Mouse (Mus musculus): Measurements from ENCODE around the gene Creb3l2. TPM values are rescaled to one million over a fixed set of nuclear protein-coding genes. Genes with fewer than 3 reads are reported as not detected.

The Creb3l2 gene
- polyA plus RNA-seq, 1 experiment from 2014 or later, result 3.6 TPM

- Histone ChIP-seq H3K4me2 (ENCODE audit: low read depth, low read length) (no peak overlapping the region), H3K4me1 (ENCODE audit: control insufficient read depth, low read depth, low read length) (no peaks in the 10 kb centered on the region), H3K27me3 (ENCODE audit: control insufficient read depth, insufficient read depth, low read depth, low read length) (peaks cover 48% of the 10 kb centered on the region), H3K4me3 (ENCODE audit: low read depth, low read length) (no peak overlapping the region), H3K9ac (ENCODE audit: low read depth, low read length) (no peak overlapping the region), H3K9me3 (replicated peaks; ENCODE audit: control insufficient read depth, low read length) (no peaks in the 10 kb centered on the region), H3K27ac (ENCODE audit: low read length) (no peak overlapping the region), H3K36me3 (ENCODE audit: control insufficient read depth, insufficient read depth) (no peaks in the 10 kb centered on the region)
- WGBS (ENCODE audit: insufficient replicate concordance), result 32% methylated on average over 4 of the region's 4 CpGs
- no peak for ATAC-seq (ENCODE audit: low read depth)
Observed at GRCm38 (mm10) chr6:37298982-37299381, 143.0 kb downstream of the Creb3l2 start.

- Histone ChIP-seq H3K27ac (ENCODE audit: low read length) (no peak overlapping the region), H3K27me3 (ENCODE audit: control insufficient read depth, insufficient read depth, low read depth, low read length) (peaks cover 48% of the 10 kb centered on the region), H3K9me3 (replicated peaks; ENCODE audit: control insufficient read depth, low read length) (no peaks in the 10 kb centered on the region), H3K36me3 (ENCODE audit: control insufficient read depth, insufficient read depth) (no peaks in the 10 kb centered on the region), H3K9ac (ENCODE audit: low read depth, low read length) (no peak overlapping the region), H3K4me3 (ENCODE audit: low read depth, low read length) (no peak overlapping the region), H3K4me1 (ENCODE audit: control insufficient read depth, low read depth, low read length) (no peaks in the 10 kb centered on the region), H3K4me2 (ENCODE audit: low read depth, low read length) (no peak overlapping the region)
- WGBS (ENCODE audit: insufficient replicate concordance), result 42% methylated on average over 8 of the region's 8 CpGs
- no peak for ATAC-seq (ENCODE audit: low read depth)
Observed at GRCm38 (mm10) chr6:37297744-37298482, 144.0 kb downstream of the Creb3l2 start.

GRCm38 (mm10) chr6:37292068-37292467 is 149.9 kb downstream of the Creb3l2 start:
- H3K4me2 ChIP-seq (ENCODE audit: low read depth, low read length), result no peak overlapping the region
- H3K36me3 ChIP-seq (ENCODE audit: control insufficient read depth, insufficient read depth), result no peaks in the 10 kb centered on the region
- ATAC-seq (ENCODE audit: low read depth), result no peak
- no peaks in the 10 kb centered on the region for H3K9me3 ChIP-seq (replicated peaks; ENCODE audit: control insufficient read depth, low read length)
- 56% methylated on average over 2 of the region's 2 CpGs for WGBS (ENCODE audit: insufficient replicate concordance)
- no peaks in the 10 kb centered on the region for H3K4me1 ChIP-seq (ENCODE audit: control insufficient read depth, low read depth, low read length)
- H3K4me3 ChIP-seq (ENCODE audit: low read depth, low read length), result no peak overlapping the region
- no peaks in the 10 kb centered on the region; the same call in 1 of the 2 replicates for H3K27me3 ChIP-seq (ENCODE audit: control insufficient read depth, insufficient read depth, low read depth, low read length)
- no peak overlapping the region for H3K27ac ChIP-seq (ENCODE audit: low read length)
- no peak overlapping the region for H3K9ac ChIP-seq (ENCODE audit: low read depth, low read length)

GRCm38 (mm10) chr6:37291171-37291570 is 150.8 kb downstream of the Creb3l2 start:
- Histone ChIP-seq H3K27me3 (ENCODE audit: control insufficient read depth, insufficient read depth, low read depth, low read length) (no peaks in the 10 kb centered on the region), H3K9ac (ENCODE audit: low read depth, low read length) (no peak overlapping the region), H3K4me3 (ENCODE audit: low read depth, low read length) (no peak overlapping the region), H3K27ac (ENCODE audit: low read length) (no peak overlapping the region), H3K4me1 (ENCODE audit: control insufficient read depth, low read depth, low read length) (no peaks in the 10 kb centered on the region), H3K9me3 (replicated peaks; ENCODE audit: control insufficient read depth, low read length) (no peaks in the 10 kb centered on the region), H3K36me3 (ENCODE audit: control insufficient read depth, insufficient read depth) (no peaks in the 10 kb centered on the region), H3K4me2 (ENCODE audit: low read depth, low read length) (no peak overlapping the region)
- ATAC-seq (ENCODE audit: low read depth), result no peak
- 60% methylated on average over 1 of the region's 1 CpGs for WGBS (ENCODE audit: insufficient replicate concordance)

GRCm38 (mm10) chr6:37290691-37291090 is 151.3 kb downstream of the Creb3l2 start:
- Histone ChIP-seq H3K27me3 (ENCODE audit: control insufficient read depth, insufficient read depth, low read depth, low read length) (no peaks in the 10 kb centered on the region), H3K9ac (ENCODE audit: low read depth, low read length) (no peak overlapping the region), H3K36me3 (ENCODE audit: control insufficient read depth, insufficient read depth) (no peaks in the 10 kb centered on the region), H3K4me1 (ENCODE audit: control insufficient read depth, low read depth, low read length) (no peaks in the 10 kb centered on the region), H3K4me3 (ENCODE audit: low read depth, low read length) (no peak overlapping the region), H3K4me2 (ENCODE audit: low read depth, low read length) (no peak overlapping the region), H3K9me3 (replicated peaks; ENCODE audit: control insufficient read depth, low read length) (no peaks in the 10 kb centered on the region), H3K27ac (ENCODE audit: low read length) (no peak overlapping the region)
- WGBS (ENCODE audit: insufficient replicate concordance), result 71% methylated on average over 3 of the region's 3 CpGs
- ATAC-seq (ENCODE audit: low read depth), result no peak

- no peaks in the 10 kb centered on the region for H3K4me1 ChIP-seq (ENCODE audit: control insufficient read depth, low read depth, low read length)
- WGBS (ENCODE audit: insufficient replicate concordance), result 56% methylated on average over 4 of the region's 4 CpGs
- H3K9ac ChIP-seq (ENCODE audit: low read depth, low read length), result no peak overlapping the region
- no peak overlapping the region for H3K4me3 ChIP-seq (ENCODE audit: low read depth, low read length)
- H3K27me3 ChIP-seq (ENCODE audit: control insufficient read depth, insufficient read depth, low read depth, low read length), result no peaks in the 10 kb centered on the region
- no peaks in the 10 kb centered on the region for H3K36me3 ChIP-seq (ENCODE audit: control insufficient read depth, insufficient read depth)
- no peak for ATAC-seq (ENCODE audit: low read depth)
- no peak overlapping the region for H3K27ac ChIP-seq (ENCODE audit: low read length)
- no peaks in the 10 kb centered on the region for H3K9me3 ChIP-seq (replicated peaks; ENCODE audit: control insufficient read depth, low read length)
- H3K4me2 ChIP-seq (ENCODE audit: low read depth, low read length), result no peak overlapping the region
Observed at GRCm38 (mm10) chr6:37286134-37286533, 155.8 kb downstream of the Creb3l2 start.

- Histone ChIP-seq H3K36me3 (ENCODE audit: control insufficient read depth, insufficient read depth) (no peaks in the 10 kb centered on the region), H3K4me2 (ENCODE audit: low read depth, low read length) (no peak overlapping the region), H3K4me1 (ENCODE audit: control insufficient read depth, low read depth, low read length) (no peaks in the 10 kb centered on the region), H3K27me3 (ENCODE audit: control insufficient read depth, insufficient read depth, low read depth, low read length) (no peaks in the 10 kb centered on the region), H3K4me3 (ENCODE audit: low read depth, low read length) (no peak overlapping the region), H3K9me3 (replicated peaks; ENCODE audit: control insufficient read depth, low read length) (no peaks in the 10 kb centered on the region), H3K27ac (ENCODE audit: low read length) (no peak overlapping the region), H3K9ac (ENCODE audit: low read depth, low read length) (no peak overlapping the region)
- no peak for ATAC-seq (ENCODE audit: low read depth)
- 50% methylated on average over 9 of the region's 9 CpGs for WGBS (ENCODE audit: insufficient replicate concordance)
Observed at GRCm38 (mm10) chr6:37284879-37285278, 157.1 kb downstream of the Creb3l2 start.

GRCm38 (mm10) chr6:37283336-37283735 is 158.6 kb downstream of the Creb3l2 start:
- no peaks in the 10 kb centered on the region for H3K36me3 ChIP-seq (ENCODE audit: control insufficient read depth, insufficient read depth)
- H3K9me3 ChIP-seq (replicated peaks; ENCODE audit: control insufficient read depth, low read length), result no peaks in the 10 kb centered on the region
- 40% methylated on average over 2 of the region's 2 CpGs for WGBS (ENCODE audit: insufficient replicate concordance)
- H3K27me3 ChIP-seq (ENCODE audit: control insufficient read depth, insufficient read depth, low read depth, low read length), result no peaks in the 10 kb centered on the region
- no peak overlapping the region for H3K27ac ChIP-seq (ENCODE audit: low read length)
- no peak for ATAC-seq (ENCODE audit: low read depth)
- no peak overlapping the region for H3K9ac ChIP-seq (ENCODE audit: low read depth, low read length)
- H3K4me3 ChIP-seq (ENCODE audit: low read depth, low read length), result no peak overlapping the region
- H3K4me1 ChIP-seq (ENCODE audit: control insufficient read depth, low read depth, low read length), result no peaks in the 10 kb centered on the region
- no peak overlapping the region for H3K4me2 ChIP-seq (ENCODE audit: low read depth, low read length)

- Histone ChIP-seq H3K27ac (ENCODE audit: low read length) (no peak overlapping the region), H3K4me2 (ENCODE audit: low read depth, low read length) (no peak overlapping the region), H3K9me3 (replicated peaks; ENCODE audit: control insufficient read depth, low read length) (no peaks in the 10 kb centered on the region), H3K36me3 (ENCODE audit: control insufficient read depth, insufficient read depth) (no peaks in the 10 kb centered on the region), H3K27me3 (ENCODE audit: control insufficient read depth, insufficient read depth, low read depth, low read length) (no peaks in the 10 kb centered on the region), H3K4me1 (ENCODE audit: control insufficient read depth, low read depth, low read length) (no peaks in the 10 kb centered on the region), H3K9ac (ENCODE audit: low read depth, low read length) (no peak overlapping the region), H3K4me3 (ENCODE audit: low read depth, low read length) (no peak overlapping the region)
- WGBS (ENCODE audit: insufficient replicate concordance), result 50% methylated on average over 1 of the region's 1 CpGs
- no peak for ATAC-seq (ENCODE audit: low read depth)
Observed at GRCm38 (mm10) chr6:37282659-37283058, 159.3 kb downstream of the Creb3l2 start.
